Mouse (Mus musculus) heart, adult 18-20 months (tissue): Measurements from ENCODE around the gene Entpd7. TPM values are rescaled to one million over a fixed set of nuclear protein-coding genes. Genes with fewer than 3 reads are reported as not detected.

Experiments
- DNase-seq, 2 experiments: peaks; one replicate each; pipeline ENCODE4 v3.0.0; 2021 to 2022; ENCODE audit warnings: mixed read lengths in 1 of 2
- total RNA-seq, 2 experiments: library from RNA; stranded (reverse); gene quantifications; 2 replicates each; pipeline ENCODE4 v1.2.3; 2021

Entpd7 gene
- total RNA-seq, 2 experiments from 2014 or later: 2.1 to 2.4 TPM

DNA sequence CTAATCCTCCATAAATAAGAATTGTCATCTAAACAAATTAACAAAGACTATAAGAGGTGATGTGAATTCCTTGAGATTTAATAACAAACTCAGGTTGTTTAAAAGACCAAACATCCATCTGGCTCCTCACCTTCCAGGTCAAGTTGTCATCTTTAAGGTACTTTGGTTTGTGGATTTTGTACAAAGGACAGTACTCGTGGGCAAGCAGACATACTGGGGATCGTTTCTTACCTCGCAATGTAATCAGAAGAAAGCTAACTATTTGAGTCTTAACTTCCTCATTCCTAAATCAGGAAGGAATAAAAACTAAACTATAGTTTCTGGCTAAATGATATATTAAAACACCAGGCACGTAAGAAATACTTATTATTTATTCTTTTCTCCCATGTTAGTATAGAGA lies 81.1 kb downstream of the Entpd7 start:
- DNase-seq: no peak

DNA sequence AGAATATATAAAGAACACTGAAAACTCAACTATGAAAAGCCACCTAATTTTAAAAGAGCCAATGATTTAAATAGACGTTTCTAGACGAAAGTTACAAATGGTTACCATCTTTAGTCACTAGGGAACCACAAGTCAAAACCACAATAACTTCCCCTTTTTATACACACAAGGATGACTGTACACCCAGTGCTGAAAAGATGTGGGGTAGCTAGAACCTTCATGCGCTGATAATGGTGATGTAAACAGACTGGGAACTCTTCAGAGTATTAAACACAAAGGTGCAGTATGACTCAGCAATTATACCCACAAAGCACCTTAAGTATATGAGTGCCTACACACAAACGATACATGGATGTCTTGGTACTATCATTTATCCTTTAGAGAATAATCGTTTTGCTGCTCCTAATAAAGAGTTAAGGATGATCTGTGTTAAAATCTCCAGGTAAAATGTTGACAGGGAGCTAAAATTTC lies 82.1 kb downstream of the Entpd7 start:
- no peak for DNase-seq

- no peak for DNase-seq
Observed at GRCm38 (mm10) chr19:43772311-43772710, 82.8 kb downstream of the Entpd7 start.

DNA sequence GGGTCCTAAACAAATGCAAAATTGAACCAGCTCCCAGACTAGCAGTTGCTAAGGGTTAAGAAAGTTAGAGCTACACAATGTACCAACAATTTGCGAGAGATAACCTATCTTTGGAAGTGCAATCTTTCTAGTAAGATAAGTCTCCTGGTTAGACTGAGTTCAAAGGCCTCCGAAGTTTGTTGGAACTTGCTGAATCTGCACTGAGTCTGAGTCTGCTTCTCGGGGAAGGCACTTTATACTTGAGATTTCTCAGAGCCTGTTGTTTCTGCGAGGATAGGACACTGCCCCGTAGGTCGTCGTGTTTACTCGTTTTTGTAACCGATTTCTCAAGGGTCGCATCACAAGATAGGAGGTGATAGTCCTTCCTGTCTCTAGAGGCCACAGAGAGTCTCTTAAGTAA lies 86.0 kb downstream of the Entpd7 start:
- DNase-seq: no peak

DNA sequence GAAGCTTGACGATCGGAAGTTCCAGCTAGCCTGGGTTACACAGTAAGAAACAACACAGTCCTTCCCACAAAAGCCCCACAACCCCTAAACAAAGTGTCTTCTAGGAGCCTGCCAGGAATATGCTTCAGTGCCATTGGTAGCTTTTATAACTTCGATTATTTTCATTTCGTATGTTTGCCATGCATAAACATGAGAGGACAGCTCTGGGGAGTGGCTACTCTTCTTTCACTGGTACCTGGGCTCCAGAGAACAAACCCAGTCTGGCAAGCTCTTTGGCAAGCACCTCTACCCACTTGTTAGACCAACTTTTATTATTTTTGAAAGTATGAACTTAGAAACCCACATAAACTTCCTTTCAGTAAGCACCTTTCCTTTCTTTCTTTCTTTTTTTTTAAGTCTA lies 87.1 kb downstream of the Entpd7 start:
- no peak for DNase-seq

DNA sequence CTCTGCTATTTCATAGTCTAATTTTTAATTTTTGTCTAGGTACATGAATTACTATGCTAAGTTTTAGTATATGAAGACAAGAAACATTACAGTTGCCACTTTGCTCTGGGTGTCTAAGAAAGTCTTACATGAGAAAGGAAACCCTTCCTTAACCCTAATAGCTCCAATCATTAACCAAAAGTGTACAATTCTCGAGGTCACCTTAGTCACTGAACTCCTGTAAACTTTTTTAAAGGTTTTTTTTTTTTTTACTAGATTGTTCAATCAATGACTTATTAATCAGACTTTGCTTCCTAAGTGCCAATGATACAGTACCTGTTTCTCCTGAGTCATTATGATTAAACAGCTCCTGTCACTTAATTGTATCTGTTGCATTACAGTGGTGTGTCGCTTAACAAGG lies 87.8 kb downstream of the Entpd7 start:
- no peak for DNase-seq

- DNase-seq: no peak
Observed at GRCm38 (mm10) chr19:43780391-43780790, 90.9 kb downstream of the Entpd7 start.

DNA sequence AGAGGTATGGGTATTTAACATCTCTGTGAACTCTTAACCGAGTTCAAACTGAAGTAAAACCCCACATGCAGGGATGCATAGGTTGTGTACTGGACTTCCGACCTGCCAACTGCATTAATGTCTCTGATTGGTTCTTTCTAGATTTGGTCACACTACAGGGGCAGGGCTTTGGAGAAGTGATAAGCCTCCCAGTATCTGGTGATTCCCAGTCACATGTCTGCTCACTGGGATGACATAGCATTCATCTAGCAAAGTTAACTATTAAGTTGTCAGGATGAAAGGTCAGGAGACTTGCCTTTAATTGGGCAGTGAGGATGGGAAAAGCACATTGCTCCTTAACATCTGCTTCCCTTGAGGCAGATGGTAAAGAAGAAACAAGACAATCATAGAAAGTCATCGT lies 92.5 kb downstream of the Entpd7 start, which contains the start of gene Abcc2:
Gene Abcc2, plus strand, starts transcription at position 213 of the 400 bp plus-strand sequence.
- DNase-seq: no peak

Other genes starting within 250 kb of the Entpd7 start
- gene Cnnm1, start 249.2 kb upstream of the Entpd7 start, total RNA-seq: under 1 TPM in 1 of 2 experiments, not detected in 1; 0.31 TPM
- 1,000 to 10,000 TPM; 1,066 to 1,082 TPM for gene Got1, start 165.1 kb upstream of the Entpd7 start, total RNA-seq
- gene Nkx2-3, start 77.3 kb upstream of the Entpd7 start, total RNA-seq: not detected
- 10 to 100 TPM; 27.1 to 28.0 TPM for gene Slc25a28, start 14.8 kb upstream of the Entpd7 start, total RNA-seq
- gene Cutc, start 63.3 kb downstream of the Entpd7 start, total RNA-seq: 10 to 100 TPM; 14.3 to 15.3 TPM
- gene Cox15, start 63.3 kb downstream of the Entpd7 start, total RNA-seq: 10 to 100 TPM; 23.5 to 26.0 TPM
- gene Abcc2, start 92.5 kb downstream of the Entpd7 start, total RNA-seq: not detected